Mouse (Mus musculus) neural tube, embryonic 12.5 days (tissue): ENCODE measurements at regions not wholly inside any gene's neighbourhood (a gene's known extent, or its start where the extent isn't known, plus 50 kb on each side); places are given as distances from the start of the nearest gene placed in this dataset.

Experiments used
- ATAC-seq: fragments of 200-750 bp; cut with Nextera tagmentation; 2 replicates; pipeline ENCODE4 v1.8.0; 2017; ENCODE audit warnings: low read depth, mild to moderate bottlenecking, moderate TSS enrichment, moderate library complexity; ENCODE audit not compliant: low FRiP score
- H3K27ac ChIP-seq: fragments of 300-500 bp; sonication (generic); 2 replicates; pipeline ENCODE4 v1.5.1; 2016
- H3K27me3 ChIP-seq: fragments of 300-500 bp; sonication (generic); replicated peaks from 2 replicates; pipeline ENCODE4 v1.6.1; 2016; ENCODE audit warnings: mild to moderate bottlenecking
- H3K36me3 ChIP-seq: fragments of 300-500 bp; sonication (generic); 2 replicates; pipeline ENCODE4 v1.6.1; 2016; ENCODE audit warnings: mild to moderate bottlenecking
- H3K4me1 ChIP-seq: fragments of 300-500 bp; sonication (generic); 2 replicates; pipeline ENCODE4 v1.6.1; 2016
- H3K4me2 ChIP-seq: fragments of 300-500 bp; sonication (generic); replicated peaks from 2 replicates; pipeline ENCODE4 v1.6.1; 2016; ENCODE audit warnings: mild to moderate bottlenecking
- H3K4me3 ChIP-seq: fragments of 300-500 bp; sonication (generic); 2 replicates; pipeline ENCODE4 v1.5.1; 2016
- H3K9ac ChIP-seq: fragments of 300-500 bp; sonication (generic); 2 replicates; pipeline ENCODE4 v1.6.1; 2016; ENCODE audit warnings: mild to moderate bottlenecking
- H3K9me3 ChIP-seq: fragments of 300-500 bp; sonication (generic); 2 replicates; pipeline ENCODE4 v1.6.1; 2016; ENCODE audit warnings: mild to moderate bottlenecking
- WGBS: fragments of 180-500 bp; shearing (Covaris S2); methylation state at CpG from one replicate; pipeline ENCODE4 v1.1.7; 2016; 5-methylcytosine and 5-hydroxymethylcytosine counted together

- peak overlapping the region; percentile 3; the same call in 1 of the 2 replicates for H3K9ac ChIP-seq
- WGBS, result 65% methylated on average over 12 of the region's 12 CpGs
- no peaks in the 10 kb centered on the region for H3K36me3 ChIP-seq
- H3K4me1 ChIP-seq, result peaks cover 18% of the 10 kb centered on the region; the same call in 1 of the 2 replicates
- no peak overlapping the region for H3K4me2 ChIP-seq
- no peak for ATAC-seq
- no peak overlapping the region for H3K4me3 ChIP-seq
- H3K27me3 ChIP-seq, result no peaks in the 10 kb centered on the region
- H3K9me3 ChIP-seq, result no peaks in the 10 kb centered on the region
- no peak overlapping the region for H3K27ac ChIP-seq
Measured at GRCm38 (mm10) chr14:24874426-24875155, 387.7 kb downstream of the Rps24 start.

DNA sequence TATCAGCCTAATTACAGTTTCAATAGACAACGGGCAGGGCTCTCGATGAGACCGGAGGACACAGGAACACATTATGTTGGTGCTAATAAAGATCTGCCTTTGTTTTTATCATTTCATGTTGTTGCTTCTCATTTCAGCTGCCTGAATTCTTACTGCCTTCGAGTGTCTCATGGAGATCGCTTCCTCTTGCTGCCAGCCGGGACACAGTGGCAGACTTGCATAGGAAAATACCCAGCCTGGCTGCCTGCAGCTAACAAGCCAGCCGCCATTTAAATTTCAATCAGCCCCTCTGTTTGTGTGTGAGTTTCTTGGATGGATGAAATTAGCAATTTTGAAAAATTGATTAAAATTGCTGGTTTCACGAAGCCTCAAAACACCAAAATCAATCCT, 388.2 kb downstream of the Rps24 start:
- ATAC-seq, result no peak
- Histone ChIP-seq H3K4me1 (peaks cover 18% of the 10 kb centered on the region; the same call in 1 of the 2 replicates), H3K27ac (no peak overlapping the region), H3K27me3 (no peaks in the 10 kb centered on the region), H3K36me3 (no peaks in the 10 kb centered on the region), H3K4me2 (no peak overlapping the region), H3K9me3 (no peaks in the 10 kb centered on the region), H3K4me3 (no peak overlapping the region), H3K9ac (no peak overlapping the region)
- WGBS, result 59% methylated on average over 8 of the region's 8 CpGs

- Histone ChIP-seq H3K27me3 (no peaks in the 10 kb centered on the region), H3K4me2 (no peak overlapping the region), H3K4me1 (peaks cover 18% of the 10 kb centered on the region; the same call in 1 of the 2 replicates), H3K36me3 (no peaks in the 10 kb centered on the region), H3K4me3 (no peak overlapping the region), H3K27ac (no peak overlapping the region), H3K9me3 (no peaks in the 10 kb centered on the region), H3K9ac (no peak overlapping the region)
- 70% methylated on average over 6 of the region's 6 CpGs for WGBS
- ATAC-seq, result no peak
Measured at GRCm38 (mm10) chr14:24875934-24876333, 389.0 kb downstream of the Rps24 start.

GRCm38 (mm10) chr14:24876508-24876907, 389.6 kb downstream of the Rps24 start:
- 72% methylated on average over 5 of the region's 5 CpGs for WGBS
- Histone ChIP-seq H3K4me3 (no peak overlapping the region), H3K27ac (no peak overlapping the region), H3K9ac (no peak overlapping the region), H3K4me2 (no peak overlapping the region), H3K27me3 (no peaks in the 10 kb centered on the region), H3K36me3 (no peaks in the 10 kb centered on the region), H3K4me1 (peaks cover 18% of the 10 kb centered on the region; the same call in 1 of the 2 replicates), H3K9me3 (no peaks in the 10 kb centered on the region)
- ATAC-seq, result no peak

GRCm38 (mm10) chr14:24877853-24878252, 390.9 kb downstream of the Rps24 start:
- 86% methylated on average over 3 of the region's 3 CpGs for WGBS
- Histone ChIP-seq H3K9ac (no peak overlapping the region), H3K4me2 (no peak overlapping the region), H3K27ac (no peak overlapping the region), H3K4me3 (no peak overlapping the region), H3K36me3 (no peaks in the 10 kb centered on the region), H3K9me3 (no peaks in the 10 kb centered on the region), H3K27me3 (no peaks in the 10 kb centered on the region), H3K4me1 (peaks cover 15% of the 10 kb centered on the region; the same call in 1 of the 2 replicates)
- no peak for ATAC-seq

- WGBS, result 80% methylated on average over 1 of the region's 1 CpGs
- no peak for ATAC-seq
- H3K4me2 ChIP-seq, result no peak overlapping the region
- H3K9me3 ChIP-seq, result no peaks in the 10 kb centered on the region
- no peak overlapping the region for H3K27ac ChIP-seq
- no peaks in the 10 kb centered on the region for H3K36me3 ChIP-seq
- no peaks in the 10 kb centered on the region for H3K27me3 ChIP-seq
- H3K9ac ChIP-seq, result no peak overlapping the region
- no peak overlapping the region for H3K4me3 ChIP-seq
- H3K4me1 ChIP-seq, result no peaks in the 10 kb centered on the region
Measured at GRCm38 (mm10) chr14:24886164-24886563, 399.2 kb downstream of the Rps24 start.

- 82% methylated on average over 8 of the region's 8 CpGs for WGBS
- H3K9me3 ChIP-seq, result no peaks in the 10 kb centered on the region
- H3K9ac ChIP-seq, result no peak overlapping the region
- H3K36me3 ChIP-seq, result no peaks in the 10 kb centered on the region
- no peaks in the 10 kb centered on the region for H3K27me3 ChIP-seq
- no peak overlapping the region for H3K4me2 ChIP-seq
- no peaks in the 10 kb centered on the region for H3K4me1 ChIP-seq
- ATAC-seq, result no peak
- no peak overlapping the region for H3K27ac ChIP-seq
- no peak overlapping the region for H3K4me3 ChIP-seq
Measured at GRCm38 (mm10) chr14:24886896-24887421, 400.0 kb downstream of the Rps24 start.

DNA sequence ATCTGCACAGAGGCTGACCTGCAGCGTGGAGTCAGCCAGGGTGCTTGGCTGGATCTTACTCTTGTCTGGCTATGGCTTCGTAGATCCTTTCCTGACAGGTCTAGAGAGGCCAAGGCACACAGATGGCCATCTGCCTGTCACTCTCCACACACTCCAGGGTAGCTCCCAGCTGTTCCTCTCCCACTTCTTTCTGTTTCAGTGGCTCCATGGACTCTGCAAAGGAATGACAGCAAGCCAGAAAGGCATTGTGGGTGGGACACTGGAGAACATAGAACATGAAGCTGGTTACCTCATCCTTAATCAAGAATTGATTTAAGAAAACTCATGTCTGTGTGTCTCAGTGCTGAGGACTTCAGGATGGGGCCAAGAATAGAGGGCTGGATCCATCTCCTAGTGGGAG, 403.9 kb downstream of the Rps24 start:
- ATAC-seq, result no peak
- 84% methylated on average over 2 of the region's 2 CpGs for WGBS
- Histone ChIP-seq H3K4me1 (no peaks in the 10 kb centered on the region), H3K27me3 (no peaks in the 10 kb centered on the region), H3K27ac (no peak overlapping the region), H3K36me3 (no peaks in the 10 kb centered on the region), H3K4me2 (no peak overlapping the region), H3K9ac (no peak overlapping the region), H3K4me3 (no peak overlapping the region), H3K9me3 (no peaks in the 10 kb centered on the region)

- Histone ChIP-seq H3K4me1 (no peaks in the 10 kb centered on the region), H3K27ac (no peak overlapping the region), H3K9ac (no peak overlapping the region), H3K4me2 (no peak overlapping the region), H3K27me3 (no peaks in the 10 kb centered on the region), H3K36me3 (no peaks in the 10 kb centered on the region), H3K9me3 (no peaks in the 10 kb centered on the region), H3K4me3 (no peak overlapping the region)
- no peak for ATAC-seq
- WGBS, result 72% methylated on average over 1 of the region's 1 CpGs
Measured at GRCm38 (mm10) chr14:24895196-24895595, 408.3 kb downstream of the Rps24 start.

DNA sequence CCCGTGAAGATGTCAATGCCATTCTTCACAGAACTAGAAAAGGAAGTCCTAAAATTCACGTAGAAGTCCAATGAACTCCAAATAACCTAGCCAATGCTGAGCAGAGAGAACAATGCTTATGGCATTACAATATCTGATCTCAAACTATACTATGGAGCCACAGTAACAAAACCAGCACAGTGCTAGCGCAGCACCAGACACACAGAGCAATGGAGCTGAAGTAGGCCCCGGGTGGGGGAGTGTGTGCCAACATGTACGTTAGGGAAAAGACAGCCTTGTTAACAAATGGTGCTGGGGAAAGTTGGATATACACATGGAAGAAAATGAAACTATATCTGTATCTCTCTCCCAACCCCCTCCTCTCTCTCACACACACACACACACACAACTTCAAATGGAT, 409.8 kb downstream of the Rps24 start:
- H3K9me3 ChIP-seq, result no peaks in the 10 kb centered on the region
- ATAC-seq, result no peak
- H3K9ac ChIP-seq, result no peak overlapping the region
- no peak overlapping the region for H3K4me2 ChIP-seq
- H3K4me1 ChIP-seq, result no peaks in the 10 kb centered on the region
- H3K27me3 ChIP-seq, result no peaks in the 10 kb centered on the region
- 96% methylated on average over 5 of the region's 5 CpGs for WGBS
- H3K36me3 ChIP-seq, result no peaks in the 10 kb centered on the region
- H3K4me3 ChIP-seq, result no peak overlapping the region
- no peak overlapping the region for H3K27ac ChIP-seq

DNA sequence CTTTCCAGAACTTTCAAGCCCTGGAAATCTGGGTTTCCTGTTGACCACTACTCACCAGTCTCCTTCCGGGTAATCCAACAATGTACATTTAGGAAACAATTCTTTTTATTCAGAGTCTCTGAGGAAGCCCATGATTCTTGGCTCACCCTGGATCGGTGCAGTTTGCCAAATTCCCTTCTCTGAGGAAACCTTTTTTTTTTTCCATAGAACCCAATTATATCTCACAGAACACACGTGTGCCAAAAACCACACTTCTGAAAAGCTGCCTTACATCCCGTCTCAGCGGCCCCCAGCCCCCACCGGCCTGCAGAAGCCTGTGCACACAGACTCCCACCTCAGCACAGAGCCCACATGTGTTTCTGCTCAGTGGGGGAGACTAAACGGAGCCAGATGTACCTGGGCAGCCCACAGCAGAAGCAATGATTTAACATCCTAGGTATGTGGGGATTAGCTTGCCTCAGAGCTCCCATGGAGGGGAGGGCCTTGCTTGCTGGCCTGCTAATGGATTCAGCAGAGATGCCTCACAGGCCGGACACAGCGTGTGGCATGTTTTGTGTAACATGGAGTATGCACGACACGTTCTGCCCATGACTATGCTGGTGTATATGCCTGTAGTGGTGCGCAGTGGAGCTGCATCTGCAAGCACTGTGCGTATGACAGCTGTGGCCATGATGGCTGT, 413.7 kb downstream of the Rps24 start:
- Histone ChIP-seq H3K4me1 (no peaks in the 10 kb centered on the region), H3K27me3 (no peaks in the 10 kb centered on the region), H3K9ac (no peak overlapping the region), H3K4me3 (no peak overlapping the region), H3K9me3 (no peaks in the 10 kb centered on the region), H3K36me3 (no peaks in the 10 kb centered on the region), H3K27ac (no peak overlapping the region), H3K4me2 (no peak overlapping the region)
- 0 out of 2 replicates have a peak, but pooled peaks have one; percentile 37 for ATAC-seq
- WGBS, result 71% methylated on average over 13 of the region's 13 CpGs

- Histone ChIP-seq H3K4me1 (no peaks in the 10 kb centered on the region), H3K27ac (no peak overlapping the region), H3K9me3 (no peaks in the 10 kb centered on the region), H3K9ac (no peak overlapping the region), H3K4me2 (no peak overlapping the region), H3K36me3 (no peaks in the 10 kb centered on the region), H3K27me3 (no peaks in the 10 kb centered on the region), H3K4me3 (no peak overlapping the region)
- 74% methylated on average over 7 of the region's 7 CpGs for WGBS
- ATAC-seq, result no peak
Measured at GRCm38 (mm10) chr14:24901726-24902125, 414.8 kb downstream of the Rps24 start.
